Mouse (Mus musculus): ENCODE results near the gene Olfr473. TPM values are rescaled to one million over a fixed set of nuclear protein-coding genes. Genes with fewer than 3 reads are reported as not detected.

The Olfr473 gene
- total RNA-seq (2023), result not detected

DNA sequence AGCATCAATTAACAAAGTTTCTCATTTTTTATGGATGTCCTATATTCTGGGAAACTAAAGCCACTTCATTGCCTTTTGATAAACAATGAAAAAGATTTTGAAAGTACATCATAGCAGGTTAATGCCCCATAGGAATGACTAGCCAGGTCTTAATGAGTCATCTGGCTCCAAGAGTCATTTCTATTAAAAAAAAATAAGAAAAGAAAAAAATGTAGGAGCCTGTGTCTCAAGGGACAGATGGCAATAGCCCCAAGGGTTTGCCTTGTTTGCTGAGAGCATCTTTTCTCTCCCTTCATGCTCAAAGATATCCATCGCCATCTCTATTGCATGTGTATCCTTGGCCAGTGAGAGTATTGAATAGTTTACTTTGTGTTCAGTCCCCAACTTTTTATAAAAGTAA, at the start of gene Olfr473:
TSS of gene Olfr473 (plus strand) at position 301 of the 400 bp plus-strand sequence.

GRCm38 (mm10) chr7:107897602-107898001, 32.6 kb upstream of the Olfr473 start, which contains the start of gene Olfr472:
TSS of gene Olfr472 (plus strand) at chr7:107897902.

DNA sequence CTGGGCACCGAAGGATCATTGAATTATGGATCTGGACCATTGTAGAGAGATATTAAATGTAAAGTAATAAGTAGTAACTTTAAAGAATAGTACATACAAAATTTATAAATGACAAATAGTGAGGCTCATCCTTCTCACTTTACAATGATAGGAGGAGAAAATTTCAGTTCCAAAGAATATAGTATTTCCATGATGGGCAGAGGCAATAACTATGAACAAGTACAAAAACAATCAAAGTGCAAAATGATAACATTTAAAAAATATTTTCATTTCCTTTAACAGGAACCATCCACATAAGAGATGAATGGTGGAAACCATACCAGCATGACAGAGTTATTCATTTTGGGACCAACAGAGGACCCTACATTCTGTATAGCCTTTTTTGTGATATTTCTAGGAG, 24.1 kb downstream of the Olfr473 start, which contains the start of gene Olfr474:
TSS of gene Olfr474 (plus strand) at position 301 of the 400 bp plus-strand sequence.

GRCm38 (mm10) chr7:107964503-107964902, 34.3 kb downstream of the Olfr473 start, which contains the start of gene Olfr476:
TSS of gene Olfr476 (plus strand) at chr7:107964803.

Other genes starting within 250 kb of the Olfr473 start
- gene Cyb5r2, start 172.4 kb upstream of the Olfr473 start, total RNA-seq (2023), result not detected
- gene Ovch2, start 129.2 kb upstream of the Olfr473 start, total RNA-seq (2023), result not detected
- not detected for gene Olfr467, start 118.2 kb upstream of the Olfr473 start, total RNA-seq (2023)
- not detected for gene Olfr469, start 104.9 kb upstream of the Olfr473 start, total RNA-seq (2023)
- not detected for gene Olfr470, start 83.0 kb upstream of the Olfr473 start, total RNA-seq (2023)
- under 1 TPM in 1 of 2 experiments, not detected in 1; 0.17 TPM for gene Olfr472, start 32.5 kb upstream of the Olfr473 start, total RNA-seq (2023)
- gene Olfr474, start 24.2 kb downstream of the Olfr473 start, total RNA-seq (2023), result not detected
- not detected for gene Olfr476, start 34.4 kb downstream of the Olfr473 start, total RNA-seq (2023)
- gene Olfr477, start 56.2 kb downstream of the Olfr473 start, total RNA-seq (2023), result not detected
- not detected for gene Olfr478, start 103.5 kb downstream of the Olfr473 start, total RNA-seq (2023)
- not detected for gene Olfr479, start 120.2 kb downstream of the Olfr473 start, total RNA-seq (2023)
- not detected for gene Olfr480, start 136.9 kb downstream of the Olfr473 start, total RNA-seq (2023)
- gene Olfr481, start 149.4 kb downstream of the Olfr473 start, total RNA-seq (2023), result not detected
- 1 to 10 TPM; 1.8 to 2.3 TPM for gene Olfr482, start 167.1 kb downstream of the Olfr473 start, total RNA-seq (2023)
- gene Olfr483, start 170.4 kb downstream of the Olfr473 start, total RNA-seq (2023), result not detected
- gene Olfr484, start 197.0 kb downstream of the Olfr473 start, total RNA-seq (2023), result not detected
- not detected for gene Olfr485, start 229.4 kb downstream of the Olfr473 start, total RNA-seq (2023)
- not detected for gene Olfr486, start 242.3 kb downstream of the Olfr473 start, total RNA-seq (2023)